Mouse (Mus musculus): ENCODE measurements around the gene Maml3. TPM values are rescaled to one million over a fixed set of nuclear protein-coding genes. Genes with fewer than 3 reads are reported as not detected.

The Maml3 gene
- polyA plus RNA-seq, 1 experiment from 2014 or later, result 5.1 TPM

GRCm38 (mm10) chr3:51673408-51674086 is 431.3 kb downstream of the Maml3 start:
- no peak overlapping the region for H3K27ac ChIP-seq
- H3K4me1 ChIP-seq, result no peaks in the 10 kb centered on the region
- no peaks in the 10 kb centered on the region for H3K9me3 ChIP-seq
- 72% methylated on average over 21 of the region's 21 CpGs for WGBS
- no peak overlapping the region for H3K9ac ChIP-seq
- H3K4me2 ChIP-seq, result no peak overlapping the region
- ATAC-seq (ENCODE audit: insufficient number of reproducible peaks, low FRiP score, low TSS enrichment, low read depth), result no peak
- H3K27me3 ChIP-seq, result no peaks in the 10 kb centered on the region
- H3K4me3 ChIP-seq, result no peak overlapping the region
- H3K36me3 ChIP-seq, result no peaks in the 10 kb centered on the region

GRCm38 (mm10) chr3:51672631-51673030 is 432.2 kb downstream of the Maml3 start:
- no peak for ATAC-seq (ENCODE audit: insufficient number of reproducible peaks, low FRiP score, low TSS enrichment, low read depth)

GRCm38 (mm10) chr3:51671071-51671469 is 433.8 kb downstream of the Maml3 start:
- ATAC-seq (ENCODE audit: insufficient number of reproducible peaks, low FRiP score, low TSS enrichment, low read depth), result no peak
- H3K4me1 ChIP-seq, result no peaks in the 10 kb centered on the region
- H3K9ac ChIP-seq, result no peak overlapping the region
- no peaks in the 10 kb centered on the region for H3K27me3 ChIP-seq
- 92% methylated on average over 1 of the region's 1 CpGs for WGBS
- H3K27ac ChIP-seq, result no peak overlapping the region
- H3K36me3 ChIP-seq, result no peaks in the 10 kb centered on the region
- no peaks in the 10 kb centered on the region for H3K9me3 ChIP-seq
- H3K4me3 ChIP-seq, result no peak overlapping the region
- no peak overlapping the region for H3K4me2 ChIP-seq

More at GRCm38 (mm10) chr3:51672631-51673030, 432.2 kb downstream of the Maml3 start:
- H3K4me1 ChIP-seq, result no peaks in the 10 kb centered on the region
- H3K4me3 ChIP-seq, result no peak overlapping the region
- H3K36me3 ChIP-seq, result no peaks in the 10 kb centered on the region
- H3K27ac ChIP-seq, result no peak overlapping the region
- no peaks in the 10 kb centered on the region for H3K9me3 ChIP-seq
- 76% methylated on average over 4 of the region's 4 CpGs for WGBS
- no peaks in the 10 kb centered on the region for H3K27me3 ChIP-seq
- no peak overlapping the region for H3K4me2 ChIP-seq
- no peak overlapping the region for H3K9ac ChIP-seq

GRCm38 (mm10) chr3:51670414-51671070 is 434.3 kb downstream of the Maml3 start:
- Histone ChIP-seq H3K9me3 (no peaks in the 10 kb centered on the region), H3K4me1 (no peaks in the 10 kb centered on the region), H3K4me2 (no peak overlapping the region), H3K4me3 (no peak overlapping the region), H3K27ac (no peak overlapping the region), H3K36me3 (no peaks in the 10 kb centered on the region), H3K9ac (no peak overlapping the region), H3K27me3 (no peaks in the 10 kb centered on the region)
- no peak for ATAC-seq (ENCODE audit: insufficient number of reproducible peaks, low FRiP score, low TSS enrichment, low read depth)
- 69% methylated on average over 5 of the region's 5 CpGs for WGBS

DNA sequence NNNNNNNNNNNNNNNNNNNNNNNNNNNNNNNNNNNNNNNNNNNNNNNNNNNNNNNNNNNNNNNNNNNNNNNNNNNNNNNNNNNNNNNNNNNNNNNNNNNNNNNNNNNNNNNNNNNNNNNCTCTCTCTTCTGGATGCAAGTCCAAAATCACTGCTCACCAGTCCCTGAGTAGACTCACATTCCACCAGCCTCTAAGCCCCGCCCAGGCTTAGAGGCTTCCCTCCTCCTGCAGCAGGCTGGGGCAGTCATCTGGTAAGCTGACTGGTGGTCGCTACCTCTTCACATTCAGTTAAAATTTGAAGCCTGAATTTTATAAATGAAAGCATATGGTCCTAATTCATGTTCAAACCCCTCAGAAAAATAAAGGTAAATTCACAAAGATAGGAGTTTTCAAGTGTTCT is 436.3 kb downstream of the Maml3 start:
- WGBS, result 20% methylated on average over 2 of the region's 2 CpGs
- ATAC-seq (ENCODE audit: insufficient number of reproducible peaks, low FRiP score, low TSS enrichment, low read depth), result no peak
- H3K4me3 ChIP-seq, result no peak overlapping the region
- H3K4me2 ChIP-seq, result no peak overlapping the region
- no peak overlapping the region for H3K9ac ChIP-seq
- H3K4me1 ChIP-seq, result no peaks in the 10 kb centered on the region
- no peaks in the 10 kb centered on the region for H3K27me3 ChIP-seq
- H3K9me3 ChIP-seq, result no peaks in the 10 kb centered on the region
- H3K36me3 ChIP-seq, result no peaks in the 10 kb centered on the region
- no peak overlapping the region for H3K27ac ChIP-seq

DNA sequence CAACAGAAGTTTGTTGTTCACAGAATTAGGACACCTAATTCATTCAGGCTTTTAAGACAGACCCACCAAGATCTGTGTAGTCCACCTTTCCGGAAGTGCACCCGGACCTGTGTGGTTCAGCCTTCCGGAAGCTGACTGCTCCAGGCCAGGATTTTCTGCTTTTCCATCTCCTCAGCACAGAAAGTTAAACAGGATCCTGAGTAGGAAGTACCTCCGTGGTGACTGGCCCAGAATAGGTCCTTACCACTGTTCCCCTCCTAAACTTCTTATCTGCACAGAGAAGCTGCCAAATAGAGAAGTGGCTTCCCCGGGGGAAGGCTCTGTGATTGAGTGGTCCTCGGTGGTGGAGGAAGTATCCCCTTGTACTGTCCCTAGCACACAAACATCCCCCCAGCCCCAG is 442.3 kb downstream of the Maml3 start:
- 58% methylated on average over 6 of the region's 6 CpGs for WGBS

DNA sequence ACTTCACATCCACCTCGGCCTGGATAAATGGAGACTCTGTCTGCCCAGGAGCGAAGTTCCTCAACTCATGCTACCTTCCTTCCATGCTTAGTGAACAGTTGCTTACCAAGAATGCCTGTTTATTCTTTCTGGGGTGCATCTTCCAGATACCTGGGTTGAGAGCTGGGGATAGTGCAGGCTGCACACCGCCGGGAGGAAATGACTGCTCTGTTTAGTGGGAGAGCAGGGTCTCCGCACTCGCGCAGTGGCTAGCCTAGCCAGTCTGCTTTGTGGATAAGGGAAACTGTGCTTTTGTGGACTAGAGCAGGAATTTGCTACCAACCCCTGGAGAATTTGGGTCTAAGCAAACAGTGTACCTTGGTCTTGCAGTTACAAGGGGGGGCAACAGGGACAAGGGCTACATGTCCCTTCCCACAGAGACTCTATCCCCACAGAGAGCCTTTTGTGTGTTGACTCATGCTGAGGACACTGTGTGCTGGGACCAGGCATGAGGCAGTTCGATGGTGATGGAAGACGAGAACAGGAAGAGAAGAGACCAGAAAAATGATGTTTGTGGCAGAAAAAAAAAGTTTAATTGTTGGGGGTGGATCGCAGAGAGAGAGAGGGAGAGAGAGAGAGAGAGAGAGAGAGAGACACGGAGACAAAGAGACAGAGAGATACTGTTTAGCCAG is 442.9 kb downstream of the Maml3 start:
- no peak overlapping the region for H3K4me2 ChIP-seq
- H3K27ac ChIP-seq, result no peak overlapping the region
- no peak overlapping the region for H3K9ac ChIP-seq
- no peak for ATAC-seq (ENCODE audit: insufficient number of reproducible peaks, low FRiP score, low TSS enrichment, low read depth)
- peaks cover 12% of the 10 kb centered on the region; the same call in 1 of the 2 replicates for H3K4me1 ChIP-seq
- H3K27me3 ChIP-seq, result no peaks in the 10 kb centered on the region
- 68% methylated on average over 11 of the region's 11 CpGs for WGBS
- H3K9me3 ChIP-seq, result no peaks in the 10 kb centered on the region
- no peak overlapping the region for H3K4me3 ChIP-seq
- H3K36me3 ChIP-seq, result no peaks in the 10 kb centered on the region

More for the DNA sequence above, 442.3 kb downstream of the Maml3 start:
- Histone ChIP-seq H3K4me2 (no peak overlapping the region), H3K9ac (no peak overlapping the region), H3K4me3 (no peak overlapping the region), H3K27me3 (no peaks in the 10 kb centered on the region), H3K36me3 (no peaks in the 10 kb centered on the region), H3K4me1 (peaks cover 12% of the 10 kb centered on the region; the same call in 1 of the 2 replicates), H3K27ac (no peak overlapping the region), H3K9me3 (no peaks in the 10 kb centered on the region)
- ATAC-seq (ENCODE audit: insufficient number of reproducible peaks, low FRiP score, low TSS enrichment, low read depth), result no peak

DNA sequence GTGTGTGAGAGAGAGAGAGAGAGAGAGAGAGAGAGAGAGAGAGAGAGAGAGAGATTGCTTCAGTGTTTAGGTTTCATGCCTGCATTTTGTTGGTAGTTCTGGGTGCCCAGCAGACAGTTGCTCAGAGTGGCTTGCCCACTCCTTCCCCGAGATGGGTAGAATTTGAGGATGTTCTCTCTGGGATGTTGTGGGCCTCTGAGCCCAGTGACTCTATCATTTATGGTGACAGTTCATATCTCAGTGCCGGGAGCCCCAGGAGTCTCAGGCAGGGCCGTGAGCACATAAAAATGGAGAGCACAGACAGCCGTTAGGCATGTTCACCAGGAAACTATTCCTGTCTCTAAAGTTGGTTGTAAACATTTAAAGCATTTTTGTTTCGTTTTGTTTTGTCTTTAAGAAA is 443.5 kb downstream of the Maml3 start:
- no peaks in the 10 kb centered on the region for H3K36me3 ChIP-seq
- no peaks in the 10 kb centered on the region for H3K9me3 ChIP-seq
- no peak overlapping the region for H3K4me2 ChIP-seq
- H3K4me3 ChIP-seq, result no peak overlapping the region
- 33% methylated on average over 5 of the region's 5 CpGs for WGBS
- H3K9ac ChIP-seq, result no peak overlapping the region
- peaks cover 12% of the 10 kb centered on the region; the same call in 1 of the 2 replicates for H3K4me1 ChIP-seq
- peak overlapping the region; percentile 27; the same call in 1 of the 2 replicates for H3K27ac ChIP-seq
- no peak for ATAC-seq (ENCODE audit: insufficient number of reproducible peaks, low FRiP score, low TSS enrichment, low read depth)
- H3K27me3 ChIP-seq, result no peaks in the 10 kb centered on the region

DNA sequence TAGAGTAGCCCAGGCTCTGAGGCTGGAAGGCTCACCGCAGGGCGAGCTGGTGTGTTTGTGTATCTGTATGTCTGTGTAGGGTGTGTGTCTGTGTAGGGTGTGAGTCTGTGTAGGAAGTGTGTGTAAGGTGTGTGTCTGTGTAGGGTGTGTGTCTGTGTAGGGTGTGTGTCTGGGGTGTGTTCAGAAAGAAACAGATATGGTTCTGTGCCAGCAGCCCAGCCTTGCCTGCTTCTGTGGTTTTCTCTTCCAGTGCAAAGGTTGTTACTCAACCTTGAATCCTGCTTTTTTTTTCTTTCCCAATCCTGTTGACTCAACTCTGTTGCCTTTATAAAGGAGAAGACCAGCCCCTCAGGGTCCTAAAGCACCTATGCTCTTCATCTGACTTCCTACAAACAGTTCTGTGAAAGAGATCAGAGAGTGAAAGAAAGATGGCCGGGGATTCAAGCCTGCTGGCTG is 444.0 kb downstream of the Maml3 start:
- WGBS, result 72% methylated on average over 3 of the region's 3 CpGs
- Histone ChIP-seq H3K36me3 (no peaks in the 10 kb centered on the region), H3K9me3 (no peaks in the 10 kb centered on the region), H3K9ac (no peak overlapping the region), H3K27ac (peak overlapping the region; percentile 27; the same call in 1 of the 2 replicates), H3K4me2 (no peak overlapping the region), H3K4me1 (peaks cover 12% of the 10 kb centered on the region; the same call in 1 of the 2 replicates), H3K27me3 (no peaks in the 10 kb centered on the region), H3K4me3 (no peak overlapping the region)
- ATAC-seq (ENCODE audit: insufficient number of reproducible peaks, low FRiP score, low TSS enrichment, low read depth), result peak; percentile 52; the same call in 1 of the 2 replicates

- 45% methylated on average over 4 of the region's 4 CpGs for WGBS
- no peak for ATAC-seq (ENCODE audit: insufficient number of reproducible peaks, low FRiP score, low TSS enrichment, low read depth)
- Histone ChIP-seq H3K27me3 (no peaks in the 10 kb centered on the region), H3K4me3 (no peak within 1 kb of the TSS), H3K4me1 (peaks cover 12% of the 10 kb centered on the region; the same call in 1 of the 2 replicates), H3K9ac (no peak within 1 kb of the TSS), H3K4me2 (no peak within 1 kb of the TSS), H3K36me3 (no peaks in the 10 kb centered on the region), H3K27ac (peak within 1 kb of the TSS; percentile 27; the same call in 1 of the 2 replicates), H3K9me3 (no peaks in the 10 kb centered on the region)
These were observed 444.8 kb downstream of the Maml3 start, which contains the start of gene Mgst2 for GRCm38 (mm10) chr3:51660060-51660459. TSS of gene Mgst2 (plus strand) at chr3:51660360.

DNA sequence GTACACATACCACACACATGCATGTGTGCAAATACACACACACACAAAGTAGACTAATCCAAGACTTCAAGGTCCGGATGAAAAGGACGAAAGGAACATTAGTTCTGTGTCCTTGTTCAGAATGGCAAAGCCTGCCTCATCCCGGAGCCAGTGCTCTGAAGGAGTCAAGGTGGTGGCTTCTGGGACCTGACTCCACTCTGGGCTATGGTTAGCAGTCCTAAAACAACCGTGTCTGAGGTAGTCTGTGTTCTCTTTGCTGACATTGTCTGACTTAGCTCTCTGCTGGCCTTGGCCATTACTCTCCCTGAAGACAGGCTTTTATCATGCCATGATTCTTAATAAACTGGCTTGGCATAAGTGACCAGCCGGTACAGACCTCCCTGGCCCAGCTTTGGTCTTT is 445.5 kb downstream of the Maml3 start:
- H3K4me1 ChIP-seq, result peaks cover 12% of the 10 kb centered on the region; the same call in 1 of the 2 replicates
- H3K4me2 ChIP-seq, result no peak overlapping the region
- H3K4me3 ChIP-seq, result no peak overlapping the region
- H3K9me3 ChIP-seq, result no peaks in the 10 kb centered on the region
- H3K27me3 ChIP-seq, result no peaks in the 10 kb centered on the region
- no peak overlapping the region for H3K27ac ChIP-seq
- no peak for ATAC-seq (ENCODE audit: insufficient number of reproducible peaks, low FRiP score, low TSS enrichment, low read depth)
- no peak overlapping the region for H3K9ac ChIP-seq
- WGBS, result 85% methylated on average over 5 of the region's 5 CpGs
- H3K36me3 ChIP-seq, result no peaks in the 10 kb centered on the region
